Mouse (Mus musculus) cerebellum, adult 8-10 months (tissue): ENCODE measurements around the gene Hoxa4.

ENCODE experiments used
- DNase-seq: peaks from one replicate; pipeline ENCODE4 v3.0.0; 2022

The Hoxa4 gene

GRCm38 (mm10) chr6:52163366-52164031 lies 28.1 kb downstream of the Hoxa4 start:
- no peak for DNase-seq

- DNase-seq = no peak
Observed at GRCm38 (mm10) chr6:52162611-52163365, 28.8 kb downstream of the Hoxa4 start.

DNA sequence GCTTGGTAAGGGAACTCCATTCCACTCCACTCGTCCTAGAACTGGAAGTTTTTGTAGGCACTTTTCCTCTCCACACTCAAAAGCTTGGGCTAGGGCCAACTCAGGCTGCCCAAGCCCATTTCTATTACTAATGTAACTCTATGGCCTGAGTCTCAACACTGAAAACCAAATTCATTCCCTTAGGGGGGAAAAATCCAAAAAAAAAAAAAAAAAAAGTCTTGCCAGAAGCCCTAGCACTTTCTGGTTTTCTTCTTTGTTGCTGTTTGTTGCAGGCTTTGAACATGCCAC lies 29.5 kb downstream of the Hoxa4 start:
- DNase-seq = no peak

- no peak for DNase-seq
Observed at GRCm38 (mm10) chr6:52161336-52162092, 30.0 kb downstream of the Hoxa4 start.

DNA sequence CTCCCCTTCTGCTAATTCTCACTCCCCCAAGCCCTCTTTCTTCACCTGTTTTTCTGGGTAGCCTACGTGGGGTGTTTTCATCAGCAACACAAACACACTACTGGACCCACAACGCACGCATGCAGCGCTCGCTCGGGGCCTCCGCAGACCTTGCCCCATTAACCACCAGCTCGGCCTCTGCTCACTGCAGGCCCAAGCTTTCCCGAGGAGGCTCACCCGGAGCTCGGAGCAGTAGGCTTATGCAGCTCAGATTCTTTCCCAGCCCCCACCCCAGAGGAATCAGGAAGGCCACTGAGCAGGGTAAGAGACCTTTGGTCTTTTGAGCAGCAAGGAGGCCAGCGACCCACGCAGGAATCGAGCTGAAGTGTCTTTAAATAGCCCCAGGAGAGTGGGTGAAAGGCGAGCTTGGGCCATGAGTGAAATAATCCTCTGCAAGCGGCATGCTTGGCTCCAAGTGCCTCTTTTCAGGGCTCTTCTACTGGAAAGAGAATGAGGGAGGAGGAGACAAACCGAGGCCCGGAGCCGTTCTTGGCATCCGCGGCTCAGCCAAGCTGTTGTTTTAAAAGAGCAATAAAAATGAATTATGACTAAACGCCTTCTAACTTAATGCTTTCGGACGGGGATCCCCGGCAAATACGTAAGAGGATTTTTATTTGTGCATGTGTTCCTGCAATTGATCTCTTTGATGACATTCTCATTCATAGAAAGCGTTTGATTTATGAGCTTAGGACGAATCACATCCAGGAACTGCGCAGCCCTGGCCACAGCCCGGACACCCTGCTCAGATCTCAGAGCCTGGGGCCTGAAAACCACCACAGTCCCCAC lies 30.8 kb downstream of the Hoxa4 start:
- DNase-seq = no peak

- no peak for DNase-seq
Observed at GRCm38 (mm10) chr6:52159979-52160378, 31.6 kb downstream of the Hoxa4 start.

- no peak for DNase-seq
Observed at GRCm38 (mm10) chr6:52159164-52159761, 32.3 kb downstream of the Hoxa4 start.

DNA sequence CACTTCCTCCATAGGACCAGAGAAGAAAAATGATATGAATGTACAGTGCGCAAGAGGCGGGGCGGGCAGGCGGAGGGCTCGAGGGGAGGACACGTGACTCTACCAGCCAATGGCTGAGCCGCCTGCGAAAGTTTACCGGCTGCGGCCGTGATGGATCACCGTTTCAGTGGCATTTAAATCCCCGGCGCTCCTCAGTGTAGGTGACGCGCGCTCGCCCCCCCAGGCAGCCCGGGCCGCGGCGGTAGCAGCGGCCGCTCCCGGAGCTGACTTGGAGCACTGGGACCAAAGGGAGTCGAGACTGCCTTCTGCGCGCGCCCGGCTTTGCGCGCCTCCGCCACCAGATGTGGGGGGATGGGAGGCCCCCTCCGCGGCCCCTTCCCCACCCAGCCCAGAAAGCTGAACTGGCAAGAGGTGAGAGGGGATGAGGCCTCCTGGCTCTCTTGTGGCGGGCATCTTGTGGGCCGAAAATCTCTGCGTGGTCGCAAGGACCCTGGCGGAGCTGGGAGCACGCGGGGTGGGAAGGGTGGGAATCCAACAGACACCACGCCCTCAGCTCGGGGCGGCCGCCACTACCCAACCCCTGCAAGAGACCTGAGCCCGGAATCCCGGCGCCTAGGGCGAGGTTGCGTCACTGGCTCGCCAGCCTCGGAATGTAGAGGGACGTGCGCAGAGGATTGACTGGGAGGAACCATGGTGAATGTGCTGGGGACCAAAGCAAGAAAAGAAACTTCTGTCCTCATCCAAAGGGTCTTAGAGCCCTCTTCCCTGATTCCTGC lies 33.1 kb downstream of the Hoxa4 start, which contains the start of gene Hoxa1:
TSS of gene Hoxa1 (minus strand) at position 42 of the 776 bp plus-strand sequence.
- no peak for DNase-seq

DNA sequence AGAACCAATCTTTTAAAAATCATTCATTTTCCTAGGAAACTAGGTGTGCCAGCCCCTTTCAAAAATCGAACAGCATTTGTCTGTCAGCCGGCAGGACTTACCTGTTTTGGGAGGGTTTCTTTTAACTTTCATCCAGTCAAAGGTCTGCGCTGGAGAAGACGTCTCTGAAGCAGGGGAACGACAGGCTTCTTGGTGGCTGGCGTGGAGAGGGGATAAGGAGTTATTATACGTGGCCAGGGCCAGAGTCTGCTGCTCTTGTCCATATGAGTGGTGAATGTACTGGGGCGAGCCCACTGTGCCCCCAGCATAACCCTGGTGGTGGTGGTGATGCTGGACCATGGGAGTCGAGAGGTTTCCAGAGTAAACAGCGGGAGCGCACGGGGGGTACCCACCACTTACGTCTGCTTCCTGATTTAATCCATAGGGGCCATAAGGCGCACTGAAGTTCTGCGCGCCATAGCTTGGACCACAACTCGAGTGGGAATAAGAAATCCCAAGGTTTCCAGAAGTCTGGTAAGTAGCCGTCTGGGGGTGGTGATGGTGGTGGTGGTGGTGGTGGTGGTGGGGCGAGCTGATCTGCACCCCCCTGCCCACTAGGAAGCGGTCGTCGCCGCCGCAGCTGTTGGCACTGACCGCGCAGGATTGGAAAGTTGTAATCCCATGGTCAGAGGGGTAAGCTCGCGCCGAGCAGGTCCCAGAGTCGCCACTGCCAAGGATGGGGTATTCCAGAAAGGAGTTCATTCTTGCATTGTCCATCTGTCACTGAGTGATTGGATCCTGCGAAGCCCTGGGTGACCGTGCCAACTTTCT lies 33.9 kb downstream of the Hoxa4 start:
- DNase-seq = no peak

DNA sequence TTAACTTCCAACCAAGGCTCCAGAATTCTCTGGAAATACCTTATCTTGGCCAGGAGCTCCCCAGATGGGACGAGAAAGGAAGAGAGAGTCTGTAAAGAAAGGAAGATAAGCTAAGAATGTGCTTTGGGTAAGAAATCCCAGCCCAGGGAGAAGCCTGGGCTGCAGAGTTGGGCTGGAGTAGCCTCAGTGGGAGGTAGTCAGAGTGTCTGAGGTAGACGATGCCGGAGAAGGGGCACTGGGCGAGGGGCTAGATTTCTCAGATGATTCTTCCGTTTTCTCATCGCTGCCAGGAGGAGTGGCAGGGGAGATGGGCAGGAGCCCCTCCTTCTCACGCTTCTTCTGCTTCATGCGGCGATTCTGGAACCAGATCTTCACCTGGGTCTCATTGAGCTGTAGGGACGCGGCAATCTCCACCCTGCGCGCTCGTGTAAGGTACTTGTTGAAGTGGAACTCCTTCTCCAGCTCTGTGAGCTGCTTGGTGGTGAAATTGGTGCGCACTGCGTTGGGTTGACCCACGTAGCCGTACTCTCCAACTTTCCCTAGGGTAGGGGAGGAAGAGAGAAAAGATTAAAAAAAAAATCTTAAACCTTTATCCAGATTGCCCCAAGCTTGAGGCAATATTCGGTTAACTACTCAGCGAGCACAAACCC lies 34.9 kb downstream of the Hoxa4 start:
- DNase-seq = no peak

GRCm38 (mm10) chr6:52155471-52155870 lies 36.1 kb downstream of the Hoxa4 start:
- no peak for DNase-seq

GRCm38 (mm10) chr6:52154044-52154443 lies 37.5 kb downstream of the Hoxa4 start:
- DNase-seq = no peak

GRCm38 (mm10) chr6:52153270-52153669 lies 38.3 kb downstream of the Hoxa4 start:
- no peak for DNase-seq

DNA sequence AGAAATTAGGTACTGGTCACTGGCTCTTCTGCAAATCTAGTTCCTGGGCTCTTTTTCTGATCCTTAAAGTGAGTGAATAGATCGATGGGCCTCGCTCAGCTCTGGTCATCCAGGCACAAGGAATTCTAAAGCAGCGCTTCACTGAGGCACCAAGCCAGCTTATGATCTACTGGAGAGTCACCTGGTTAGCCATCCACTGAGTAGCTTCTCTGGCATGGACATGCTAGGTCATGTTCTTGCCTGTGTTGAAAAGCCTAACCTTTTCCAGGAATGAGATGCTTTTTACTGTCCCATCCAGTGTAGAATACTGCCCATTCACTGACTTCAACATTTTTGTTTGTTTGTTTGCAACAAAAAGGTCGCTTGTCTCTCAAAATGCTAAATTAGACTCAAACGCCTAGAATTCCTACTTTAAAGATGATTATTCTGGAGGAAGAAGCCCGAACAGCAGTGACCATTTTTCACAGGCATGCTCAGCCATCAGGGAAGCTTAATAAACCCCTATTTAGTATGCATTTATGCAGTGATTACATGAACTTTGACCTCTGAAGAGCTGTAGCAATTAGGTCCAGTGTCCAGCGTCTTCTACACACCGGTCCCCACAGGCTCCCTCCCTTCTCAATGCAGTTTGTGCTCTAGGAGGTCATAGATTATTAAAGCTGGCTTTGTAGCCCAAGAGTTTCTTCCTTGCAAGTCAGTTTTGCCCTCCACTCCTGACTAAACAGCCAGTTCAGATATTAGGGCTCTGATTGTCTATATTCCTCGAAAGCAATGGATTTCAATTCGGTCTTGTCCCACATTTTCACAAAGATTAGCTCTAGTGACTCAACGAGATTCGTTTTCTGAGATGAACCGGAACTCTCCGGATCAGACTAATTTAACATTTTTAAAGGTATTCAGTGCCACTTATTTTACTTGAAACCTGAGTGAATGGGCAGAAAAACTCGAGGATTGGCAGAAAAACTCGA lies 39.0 kb downstream of the Hoxa4 start:
- no peak for DNase-seq

- no peak for DNase-seq
Observed at GRCm38 (mm10) chr6:52151571-52151970, 40.0 kb downstream of the Hoxa4 start.

DNA sequence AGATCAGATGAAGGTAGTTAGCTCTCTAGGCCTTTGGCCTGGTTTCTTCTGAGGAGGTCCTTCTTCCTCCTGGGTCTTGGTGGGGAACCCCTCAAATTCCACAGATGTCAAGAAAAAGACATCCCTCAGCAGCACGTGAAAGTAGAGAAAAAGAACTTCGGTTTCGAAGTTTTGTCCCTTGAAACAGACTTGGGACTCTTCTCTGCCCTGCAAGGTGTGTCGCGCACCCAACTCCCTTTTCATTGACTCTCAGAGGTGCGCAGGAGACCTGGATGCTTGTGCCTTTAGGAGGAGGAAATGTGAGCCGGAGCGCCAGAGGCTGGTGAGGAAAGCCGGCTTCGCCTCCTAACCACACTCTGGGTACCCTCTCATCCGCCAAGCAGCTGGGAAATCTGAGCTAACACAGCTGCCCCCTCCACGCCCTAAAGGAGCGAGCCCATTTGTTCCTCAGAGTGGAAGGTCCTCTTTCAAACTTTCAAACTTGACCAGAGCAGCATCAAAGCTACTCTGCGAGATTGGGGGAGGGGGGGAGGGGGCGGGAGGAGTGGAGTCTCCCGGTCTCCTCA lies 41.1 kb downstream of the Hoxa4 start:
- no peak for DNase-seq
